Mouse (Mus musculus): ENCODE measurements around the gene Slc17a3.

Gene Slc17a3

GRCm38 (mm10) chr13:23879106-23879505, 39.9 kb downstream of the Slc17a3 start:
- no peak for DNase-seq

- no peak for DNase-seq
These were observed 40.4 kb downstream of the Slc17a3 start for GRCm38 (mm10) chr13:23879636-23880035.

- no peak for DNase-seq
These were observed 46.3 kb downstream of the Slc17a3 start for GRCm38 (mm10) chr13:23885540-23885939.

GRCm38 (mm10) chr13:23887026-23887725, 47.9 kb downstream of the Slc17a3 start:
- DNase-seq, result no peak

- DNase-seq, result no peak
These were observed 49.9 kb downstream of the Slc17a3 start for GRCm38 (mm10) chr13:23889011-23889605.

DNA sequence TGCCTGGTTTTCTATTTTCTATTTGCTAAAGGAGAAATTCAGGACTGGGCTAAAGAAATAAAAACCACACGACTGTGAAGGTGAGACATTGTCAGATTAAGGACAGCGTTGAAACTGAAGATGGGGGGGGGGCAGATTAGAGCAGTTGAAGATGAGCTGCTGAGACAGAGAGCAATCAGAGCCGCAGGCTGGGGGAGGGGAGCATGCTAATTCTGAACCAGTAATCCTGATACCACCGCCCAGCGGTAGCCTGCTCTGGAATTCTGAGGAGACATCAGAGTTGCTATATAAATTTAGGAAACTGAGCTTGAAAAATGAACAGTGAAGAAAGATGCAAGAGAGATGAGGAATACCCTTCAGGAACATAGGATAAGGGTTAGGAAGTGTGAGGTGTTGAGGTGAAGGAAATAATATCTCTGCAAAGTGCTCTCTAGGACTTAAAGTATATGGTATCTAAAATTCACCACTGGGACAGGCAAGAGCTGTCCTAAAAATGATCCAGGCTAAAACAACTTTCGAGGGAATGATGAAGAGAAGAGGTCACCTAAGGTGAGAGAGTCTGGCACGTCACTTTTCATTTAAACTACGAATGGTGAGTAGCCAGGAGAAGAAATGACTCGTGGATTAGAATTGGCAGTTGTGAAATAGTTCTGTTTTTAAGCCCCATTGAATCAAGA, 53.5 kb downstream of the Slc17a3 start:
- DNase-seq, result no peak

GRCm38 (mm10) chr13:23893269-23893593, 54.0 kb downstream of the Slc17a3 start:
- no peak for DNase-seq

DNA sequence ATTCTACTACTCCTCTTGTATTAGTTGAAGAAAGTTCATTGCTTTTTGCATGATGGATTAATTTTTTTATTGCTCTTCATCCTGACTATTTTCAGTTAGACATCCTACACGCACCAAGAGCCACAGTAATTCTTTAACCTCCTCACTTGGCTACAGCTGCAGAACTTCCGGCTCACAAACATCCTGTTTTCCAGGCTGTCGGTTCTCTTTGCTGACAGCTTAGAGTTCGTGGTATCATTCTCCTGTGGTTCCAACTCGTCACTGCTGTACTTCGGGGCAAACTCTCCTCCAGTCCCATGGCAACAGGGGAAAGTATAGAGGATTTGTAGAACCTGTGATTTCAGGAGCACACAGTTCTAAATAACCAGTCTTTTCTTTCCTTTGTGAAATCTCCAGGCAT, 59.0 kb downstream of the Slc17a3 start:
- no peak for DNase-seq

DNA sequence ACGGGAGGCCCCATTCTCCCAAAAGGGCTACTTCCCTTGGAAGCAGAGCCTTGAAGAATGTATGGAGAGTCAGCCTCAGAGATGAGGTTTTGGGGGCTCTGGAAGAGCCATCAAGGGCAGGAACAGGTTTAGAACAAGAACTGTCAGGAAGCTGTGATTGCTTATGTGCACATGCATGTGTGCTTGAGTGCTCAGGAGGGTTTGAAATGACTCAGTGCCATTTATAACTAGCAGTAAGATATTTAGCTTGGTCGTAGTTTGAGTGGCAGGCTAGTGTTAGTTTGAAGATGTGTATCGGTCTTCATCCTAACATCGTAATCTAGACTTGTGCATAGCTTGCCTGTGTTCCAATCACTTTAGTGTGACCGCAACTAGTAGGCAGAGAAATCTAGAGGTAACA, 67.7 kb downstream of the Slc17a3 start:
- DNase-seq, result no peak

DNA sequence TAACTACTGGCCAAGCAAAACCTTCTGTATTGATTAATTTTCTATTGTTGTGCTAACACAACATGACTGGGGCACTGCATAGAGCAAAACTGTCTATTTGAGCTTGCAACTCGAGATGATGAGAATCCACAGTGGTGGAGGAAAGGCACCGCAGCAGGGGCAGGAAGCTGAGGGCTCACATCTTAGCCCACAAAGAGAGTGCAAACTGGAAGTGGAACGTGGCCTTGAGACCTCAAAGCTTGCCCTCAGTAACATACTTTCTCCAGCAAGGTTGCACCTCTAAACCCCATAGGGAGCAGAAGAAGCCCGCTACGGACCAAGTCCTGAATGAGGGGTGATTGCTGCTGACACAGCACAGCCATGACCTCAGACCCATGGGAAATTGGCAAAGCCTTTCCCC, 70.9 kb downstream of the Slc17a3 start:
- no peak for DNase-seq
